Mouse (Mus musculus) midbrain, embryonic 12.5 days (tissue): Measurements from ENCODE around the gene Rasgef1b. TPM values are rescaled to one million over a fixed set of nuclear protein-coding genes. Genes with fewer than 3 reads are reported as not detected.
"Not testable (repeated sequence)": the region's sequence is repeated elsewhere in the genome, so short reads cannot be mapped to it uniquely, and the experiment has no call there.

Source experiments
- ATAC-seq: fragments of 200-750 bp; cut with Nextera tagmentation; 2 replicates; pipeline ENCODE4 v1.8.0; 2017; ENCODE audit warnings: low read depth, moderate TSS enrichment, moderate library complexity; ENCODE audit not compliant: low FRiP score
- H3K27ac ChIP-seq: fragments of 300-500 bp; sonication (generic); replicated peaks from 2 replicates; pipeline ENCODE4 v1.5.1; 2016; ENCODE audit warnings: mild to moderate bottlenecking
- H3K27me3 ChIP-seq: fragments of 300-500 bp; sonication (generic); 2 replicates; pipeline ENCODE4 v1.6.1; 2016; ENCODE audit warnings: mild to moderate bottlenecking
- H3K36me3 ChIP-seq: fragments of 300-500 bp; sonication (generic); 2 replicates; pipeline ENCODE4 v1.6.1; 2016
- H3K4me1 ChIP-seq: fragments of 300-500 bp; sonication (generic); 2 replicates; pipeline ENCODE4 v1.6.1; 2016
- H3K4me2 ChIP-seq: fragments of 300-500 bp; sonication (generic); replicated peaks from 2 replicates; pipeline ENCODE4 v1.6.1; 2016; ENCODE audit warnings: mild to moderate bottlenecking, moderate library complexity
- H3K4me3 ChIP-seq: fragments of 300-500 bp; sonication (generic); 2 replicates; pipeline ENCODE4 v1.5.1; 2016; ENCODE audit warnings: mild to moderate bottlenecking
- H3K9ac ChIP-seq: fragments of 300-500 bp; sonication (generic); replicated peaks from 2 replicates; pipeline ENCODE4 v1.6.1; 2016; ENCODE audit warnings: mild to moderate bottlenecking, moderate library complexity
- H3K9me3 ChIP-seq: fragments of 300-500 bp; sonication (generic); 2 replicates; pipeline ENCODE4 v1.6.1; 2016; ENCODE audit warnings: mild to moderate bottlenecking
- WGBS: fragments of 180-500 bp; shearing (Covaris S2); methylation state at CpG from one replicate; pipeline ENCODE4 v1.1.7; 2016; 5-methylcytosine and 5-hydroxymethylcytosine counted together
- polyA plus RNA-seq: library from polyadenylated mRNA; unstranded; fragments of >200 nt; fragmentation: Nextera tagmentation; extraction: Ambion mirVana; gene quantifications from 2 replicates; pipeline ENCODE4 v1.2.1, GENCODE M21; 2016

Rasgef1b gene
- polyA plus RNA-seq, 1 experiment from 2014 or later = 41.9 TPM

DNA sequence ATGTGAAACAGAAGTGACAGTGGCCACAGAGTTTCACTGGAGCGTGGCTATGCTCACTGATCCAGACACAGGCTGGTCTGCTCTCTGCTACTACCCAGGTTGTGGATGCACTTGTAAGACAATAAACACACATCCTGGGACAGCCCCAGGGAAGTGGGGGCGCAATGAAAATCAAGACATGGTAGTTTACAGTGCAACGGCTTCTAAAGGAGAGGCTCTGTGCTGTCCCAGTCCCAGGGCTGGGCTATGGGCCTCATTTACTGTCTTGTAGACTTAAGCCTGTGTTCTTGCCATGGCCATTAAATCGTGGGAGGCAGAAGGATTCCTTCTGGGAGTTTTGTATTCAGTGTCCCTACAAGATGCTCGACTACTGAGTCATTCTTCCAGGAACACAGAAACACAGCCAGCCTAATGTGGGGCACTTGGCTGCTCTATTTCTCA lies 504.3 kb downstream of the Rasgef1b start:
- Histone ChIP-seq H3K4me3 (no peak overlapping the region), H3K4me2 (no peak overlapping the region), H3K4me1 (peaks cover 6% of the 10 kb centered on the region), H3K27ac (0 out of 2 replicates have a peak overlapping the region, but pooled peaks have one; percentile 15), H3K9me3 (no peaks in the 10 kb centered on the region), H3K36me3 (peaks cover 72% of the 10 kb centered on the region), H3K27me3 (no peaks in the 10 kb centered on the region), H3K9ac (no peak overlapping the region)
- no peak for ATAC-seq
- 66% methylated on average over 5 of the region's 5 CpGs for WGBS

GRCm38 (mm10) chr5:99223869-99224498 lies 504.9 kb downstream of the Rasgef1b start:
- Histone ChIP-seq H3K4me3 (no peak overlapping the region), H3K9me3 (no peaks in the 10 kb centered on the region), H3K9ac (no peak overlapping the region), H3K27ac (0 out of 2 replicates have a peak overlapping the region, but pooled peaks have one; percentile 11), H3K36me3 (peaks cover 72% of the 10 kb centered on the region), H3K4me1 (peaks cover 6% of the 10 kb centered on the region), H3K27me3 (no peaks in the 10 kb centered on the region), H3K4me2 (no peak overlapping the region)
- ATAC-seq = no peak
- 64% methylated on average over 15 of the region's 15 CpGs for WGBS

- no peaks in the 10 kb centered on the region; the same call in 1 of the 2 replicates for H3K4me1 ChIP-seq
- H3K36me3 ChIP-seq = peaks cover 58% of the 10 kb centered on the region
- ATAC-seq = no peak
- no peaks in the 10 kb centered on the region for H3K27me3 ChIP-seq
- H3K4me3 ChIP-seq = no peak overlapping the region
- no peak overlapping the region for H3K9ac ChIP-seq
- no peak overlapping the region for H3K27ac ChIP-seq
- H3K9me3 ChIP-seq = no peaks in the 10 kb centered on the region
- 69% methylated on average over 5 of the region's 5 CpGs for WGBS
- H3K4me2 ChIP-seq = no peak overlapping the region
Measured at GRCm38 (mm10) chr5:99218385-99218784, 510.5 kb downstream of the Rasgef1b start.

DNA sequence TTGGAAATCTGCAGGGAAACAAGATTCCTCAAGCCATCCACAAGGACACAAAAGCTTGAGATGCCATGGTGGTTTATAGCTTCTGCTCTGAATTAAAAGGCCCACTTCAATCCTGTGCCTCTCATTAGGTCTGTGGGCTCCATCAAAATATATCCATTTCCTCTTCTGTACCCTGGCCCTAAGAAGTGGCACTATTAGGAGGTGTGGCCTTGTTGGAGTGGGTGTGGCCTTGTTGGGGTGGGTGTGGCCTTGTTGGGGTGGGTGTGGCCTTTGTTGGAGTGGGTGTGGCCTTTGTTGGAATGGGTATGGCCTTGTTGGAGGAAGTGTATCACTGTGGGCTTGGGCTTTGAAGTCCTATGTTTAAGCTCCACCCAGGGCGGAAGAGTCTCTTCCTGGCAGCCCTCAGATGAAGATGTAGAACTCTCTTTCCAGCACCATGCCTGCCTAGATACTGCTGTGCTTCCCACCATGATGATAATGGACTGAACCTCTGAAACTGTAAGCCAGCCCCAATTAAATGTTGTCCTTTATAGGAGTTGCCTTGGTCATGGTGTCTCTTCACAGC lies 512.2 kb downstream of the Rasgef1b start:
- 100% methylated on average over 1 of the region's 1 CpGs for WGBS
- H3K36me3 ChIP-seq = peaks cover 41% of the 10 kb centered on the region
- ATAC-seq = not testable (repeated sequence)

GRCm38 (mm10) chr5:99215207-99216157 lies 513.4 kb downstream of the Rasgef1b start:
- no peak overlapping the region for H3K9ac ChIP-seq
- ATAC-seq = no peak
- no peak overlapping the region for H3K4me3 ChIP-seq
- H3K4me1 ChIP-seq = no peaks in the 10 kb centered on the region; the same call in 1 of the 2 replicates
- H3K27ac ChIP-seq = no peak overlapping the region
- H3K4me2 ChIP-seq = no peak overlapping the region
- H3K36me3 ChIP-seq = peaks cover 29% of the 10 kb centered on the region
- no peaks in the 10 kb centered on the region for H3K27me3 ChIP-seq
- no peaks in the 10 kb centered on the region for H3K9me3 ChIP-seq
- 60% methylated on average over 7 of the region's 7 CpGs for WGBS

More for the DNA sequence above, 512.2 kb downstream of the Rasgef1b start:
- not testable (repeated sequence) for H3K4me2 ChIP-seq, H3K4me3 ChIP-seq, H3K27me3 ChIP-seq, H3K9ac ChIP-seq, H3K27ac ChIP-seq, H3K4me1 ChIP-seq, H3K9me3 ChIP-seq

- Histone ChIP-seq H3K4me2 (no peak overlapping the region), H3K27me3 (no peaks in the 10 kb centered on the region), H3K27ac (no peak overlapping the region), H3K4me3 (no peak overlapping the region), H3K9me3 (no peaks in the 10 kb centered on the region), H3K9ac (no peak overlapping the region), H3K36me3 (peaks cover 23% of the 10 kb centered on the region), H3K4me1 (no peaks in the 10 kb centered on the region; the same call in 1 of the 2 replicates)
- ATAC-seq = no peak
- WGBS = 89% methylated on average over 6 of the region's 6 CpGs
Measured at GRCm38 (mm10) chr5:99214400-99214799, 514.5 kb downstream of the Rasgef1b start.

DNA sequence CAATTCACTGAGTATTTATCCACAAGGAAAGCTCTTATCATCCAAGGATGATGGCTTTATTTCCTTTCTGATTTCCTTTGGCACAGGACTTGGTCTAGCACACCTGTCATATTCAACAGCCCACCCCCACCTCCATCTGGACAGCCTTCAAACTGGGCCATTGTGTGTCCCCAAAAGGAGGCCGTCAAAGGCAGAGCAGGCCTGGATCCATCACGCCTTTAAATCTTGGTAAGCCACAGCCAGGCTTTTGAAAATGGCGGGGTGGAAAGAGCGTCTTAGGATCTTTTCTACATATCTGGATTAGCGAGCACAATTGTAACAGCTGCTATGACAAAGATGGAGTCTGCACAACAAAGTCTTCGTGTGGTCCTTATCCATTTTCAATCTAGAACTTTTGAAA lies 515.7 kb downstream of the Rasgef1b start:
- Histone ChIP-seq H3K36me3 (peaks cover 11% of the 10 kb centered on the region; the same call in 1 of the 2 replicates), H3K9me3 (no peaks in the 10 kb centered on the region), H3K9ac (no peak overlapping the region), H3K27ac (no peak overlapping the region), H3K4me1 (no peaks in the 10 kb centered on the region; the same call in 1 of the 2 replicates), H3K4me2 (no peak overlapping the region), H3K4me3 (no peak overlapping the region), H3K27me3 (no peaks in the 10 kb centered on the region)
- WGBS = 74% methylated on average over 6 of the region's 6 CpGs
- ATAC-seq = no peak

GRCm38 (mm10) chr5:99203475-99203874 lies 525.4 kb downstream of the Rasgef1b start:
- Histone ChIP-seq H3K9me3 (no peaks in the 10 kb centered on the region), H3K36me3 (no peaks in the 10 kb centered on the region), H3K9ac (no peak overlapping the region), H3K4me2 (no peak overlapping the region), H3K4me1 (no peaks in the 10 kb centered on the region), H3K4me3 (no peak overlapping the region), H3K27me3 (peaks cover 4% of the 10 kb centered on the region; the same call in 1 of the 2 replicates), H3K27ac (no peak overlapping the region)
- 92% methylated on average over 2 of the region's 2 CpGs for WGBS
- ATAC-seq = no peak

GRCm38 (mm10) chr5:99202074-99202837 lies 526.6 kb downstream of the Rasgef1b start:
- H3K4me1 ChIP-seq = no peaks in the 10 kb centered on the region
- no peak overlapping the region for H3K9ac ChIP-seq
- H3K4me3 ChIP-seq = no peak overlapping the region
- H3K27ac ChIP-seq = no peak overlapping the region
- peak overlapping the region; percentile 18 for H3K4me2 ChIP-seq
- WGBS = 56% methylated on average over 15 of the region's 15 CpGs
- 0 out of 2 replicates have a peak, but pooled peaks have one; percentile 30 for ATAC-seq
- H3K27me3 ChIP-seq = peaks cover 4% of the 10 kb centered on the region; the same call in 1 of the 2 replicates
- H3K9me3 ChIP-seq = no peaks in the 10 kb centered on the region
- H3K36me3 ChIP-seq = no peaks in the 10 kb centered on the region

DNA sequence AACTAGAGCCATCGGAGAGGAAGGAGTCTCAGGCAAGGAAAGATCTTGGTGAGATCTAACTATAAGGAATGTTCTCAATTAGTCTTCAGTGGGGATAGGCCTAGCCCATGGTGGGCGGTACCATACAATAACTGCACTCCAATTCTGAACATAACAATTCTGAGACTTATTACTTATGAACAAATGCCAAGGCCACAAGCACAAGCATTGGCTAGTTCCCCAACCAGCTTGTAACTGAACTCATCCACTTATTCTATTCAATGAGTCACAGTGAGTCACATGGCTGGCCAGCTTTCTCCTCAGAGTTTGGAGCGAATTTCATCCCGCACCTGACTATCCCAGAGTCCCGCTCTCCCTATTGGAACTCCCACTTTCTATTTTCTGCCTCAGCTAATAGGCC lies 533.4 kb downstream of the Rasgef1b start:
- Histone ChIP-seq H3K4me2 (no peak overlapping the region), H3K27me3 (no peaks in the 10 kb centered on the region), H3K36me3 (no peaks in the 10 kb centered on the region), H3K9me3 (no peaks in the 10 kb centered on the region), H3K4me1 (no peaks in the 10 kb centered on the region; the same call in 1 of the 2 replicates), H3K9ac (no peak overlapping the region), H3K4me3 (no peak overlapping the region), H3K27ac (no peak overlapping the region)
- ATAC-seq = no peak
- 94% methylated on average over 5 of the region's 5 CpGs for WGBS
